Mouse (Mus musculus) gastrocnemius, adult 2 months (tissue): ENCODE results near the gene Rbm4b. TPM values are rescaled to one million over a fixed set of nuclear protein-coding genes. Genes with fewer than 3 reads are reported as not detected.
A peak's percentile ranks its signal among the peaks of the same experiment; 100 is the strongest.
"Not testable (repeated sequence)": the region's sequence is repeated elsewhere in the genome, so short reads cannot be mapped to it uniquely, and the experiment has no call there.

Experiments
- DNase-seq: peaks from one replicate; pipeline ENCODE4 v3.0.0; 2022
- H3K27ac ChIP-seq: fragments of 200-600 bp; 2 replicates; pipeline ENCODE4 v1.8.1; 2022; ENCODE audit warnings: mild to moderate bottlenecking
- H3K4me3 ChIP-seq: fragments of 200-600 bp; 2 replicates; pipeline ENCODE4 v1.8.1; 2022; ENCODE audit warnings: mild to moderate bottlenecking, moderate library complexity
- CTCF ChIP-seq: fragments of 200-600 bp; IDR thresholded peaks from 2 replicates; pipeline ENCODE4 v1.8.1; 2022; ENCODE audit warnings: antibody characterized with exemption, mild to moderate bottlenecking, moderate library complexity
- intact Hi-C: fragments of 180-260 bp; cut with DNase I; formaldehyde crosslinking; loops from one replicate; pipeline ENCODE4 v1.15.1; 2025
- total RNA-seq, 2 experiments: library from RNA; stranded (reverse); gene quantifications; 2 replicates each; pipeline ENCODE4 v1.2.3; 2021

Gene Rbm4b
- total RNA-seq, 2 experiments from 2014 or later: 2.1 to 2.7 TPM

DNA sequence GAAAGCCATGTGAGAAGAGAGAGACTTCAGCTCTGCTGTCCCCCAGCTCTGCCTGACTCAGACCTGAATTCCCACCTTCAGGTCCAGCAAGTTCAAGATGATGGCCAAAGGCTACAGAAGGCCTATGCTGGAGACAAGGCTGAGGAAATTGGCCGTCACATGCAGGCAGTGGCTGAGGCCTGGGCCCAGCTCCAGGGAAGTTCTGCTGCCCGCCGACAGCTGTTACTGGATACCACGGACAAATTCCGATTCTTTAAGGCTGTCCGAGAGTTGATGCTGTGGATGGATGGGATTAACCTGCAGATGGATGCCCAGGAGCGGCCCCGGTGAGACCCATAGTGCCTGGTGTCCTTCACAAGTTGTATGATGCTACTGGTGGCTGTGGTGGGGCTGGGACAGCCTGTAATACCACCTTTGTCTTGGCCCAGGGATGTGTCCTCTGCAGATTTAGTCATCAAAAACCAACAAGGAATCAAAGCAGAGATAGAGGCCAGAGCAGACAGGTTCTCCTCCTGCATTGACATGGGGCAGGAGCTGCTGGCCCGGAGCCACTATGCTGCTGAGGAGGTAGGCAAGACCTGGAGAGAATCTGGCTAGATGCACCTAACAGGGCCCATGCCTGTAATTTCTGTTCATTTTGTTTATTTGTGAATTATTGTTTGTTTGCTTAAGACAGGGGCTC is 8.5 kb upstream of the Rbm4b start:
- DNase-seq: peak; percentile 61
- no peak for TF ChIP-seq CTCF
- intact Hi-C loops: no loop called here
- no peak overlapping the region for H3K4me3 ChIP-seq
- H3K27ac ChIP-seq: no peak overlapping the region

DNA sequence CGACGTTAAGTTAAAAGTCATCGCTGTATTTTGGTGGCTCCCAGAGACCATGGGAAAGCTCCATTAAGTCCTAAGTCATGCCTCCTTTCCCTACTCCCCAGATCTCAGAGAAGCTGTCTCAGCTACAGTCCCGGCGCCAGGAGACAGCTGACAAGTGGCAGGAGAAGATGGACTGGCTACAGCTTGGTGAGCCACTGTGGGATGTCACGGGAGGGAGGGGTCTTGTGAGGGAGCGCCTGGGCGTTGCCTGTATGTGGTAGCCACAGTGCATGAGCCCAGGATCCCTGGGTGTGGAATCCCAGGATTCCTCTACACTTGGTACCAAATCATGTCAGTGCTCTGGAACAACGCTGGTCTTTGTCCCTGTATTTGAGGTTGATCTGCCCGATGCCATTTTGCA is 7.8 kb upstream of the Rbm4b start:
- Histone ChIP-seq H3K27ac (no peak overlapping the region), H3K4me3 (no peak overlapping the region)
- TF ChIP-seq CTCF: no peak
- no peak for DNase-seq
- intact Hi-C loops: no loop called here

DNA sequence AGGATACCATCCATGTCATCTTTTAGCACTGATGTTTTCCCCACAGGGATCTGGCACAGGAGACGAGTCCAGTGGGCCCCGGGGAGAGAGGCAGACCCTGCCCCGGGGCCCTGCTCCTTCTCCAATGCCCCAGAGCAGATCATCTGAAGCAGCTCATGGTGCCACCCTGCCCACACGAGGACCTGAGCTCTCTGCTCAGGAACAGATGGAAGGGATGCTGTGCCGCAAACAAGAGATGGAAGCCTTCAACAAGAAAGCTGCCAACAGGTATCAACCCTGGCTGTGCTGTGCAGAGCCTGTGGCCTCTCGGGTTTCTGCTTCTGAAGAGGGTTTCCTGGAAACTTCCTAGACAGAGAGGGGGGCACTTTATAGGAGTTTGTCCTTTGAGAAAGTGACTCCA is 6.3 kb upstream of the Rbm4b start:
- no peak for DNase-seq
- Histone ChIP-seq H3K27ac (no peak overlapping the region), H3K4me3 (no peak overlapping the region)
- intact Hi-C loops: loop anchor here (10.0 kb wide), 1 partner anchor 215 kb away; the partner anchor contains the start of gene Mrpl11
- no peak for TF ChIP-seq CTCF

DNA sequence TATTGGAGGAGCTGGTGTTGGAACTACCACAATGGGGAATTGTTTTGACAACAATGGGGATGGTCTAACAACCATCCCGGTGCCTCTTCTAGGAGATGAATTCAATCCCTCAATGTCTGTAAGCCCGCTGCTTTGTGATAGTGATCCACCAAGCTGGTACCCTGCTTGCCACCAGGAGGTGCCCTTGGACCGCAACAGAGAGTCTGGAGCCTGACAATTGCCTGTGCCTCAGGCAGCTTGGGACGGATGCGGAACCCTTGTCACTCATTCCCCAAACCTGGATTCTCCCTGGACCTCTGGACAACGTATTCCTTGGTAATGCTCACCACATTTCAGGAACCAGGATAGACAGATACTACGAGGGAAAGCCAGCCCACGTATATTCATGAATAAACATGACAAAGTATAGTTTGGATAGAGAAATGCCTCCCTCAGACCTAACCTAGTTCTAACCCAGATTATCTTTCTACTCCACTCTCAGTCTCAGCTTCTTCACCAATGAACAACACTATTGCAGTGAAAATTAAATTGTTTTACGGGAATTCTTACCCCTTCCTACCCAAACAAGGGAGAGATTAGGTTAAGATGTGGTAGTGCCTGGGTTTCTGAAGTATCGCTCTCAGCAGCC is 618 bp upstream of the Rbm4b start:
- peak; percentile 99 for TF ChIP-seq CTCF
- intact Hi-C loops: loop anchor here (2.0 to 10.0 kb wide), 6 partner anchors 37 to 247 kb away; partner anchors contain the start of genes Bbs1, Gm21992, Mrpl11 and Rbm14
- peak overlapping the region; percentile 87 for H3K4me3 ChIP-seq
- DNase-seq: peak; percentile 92
- peak overlapping the region; percentile 97 for H3K27ac ChIP-seq

DNA sequence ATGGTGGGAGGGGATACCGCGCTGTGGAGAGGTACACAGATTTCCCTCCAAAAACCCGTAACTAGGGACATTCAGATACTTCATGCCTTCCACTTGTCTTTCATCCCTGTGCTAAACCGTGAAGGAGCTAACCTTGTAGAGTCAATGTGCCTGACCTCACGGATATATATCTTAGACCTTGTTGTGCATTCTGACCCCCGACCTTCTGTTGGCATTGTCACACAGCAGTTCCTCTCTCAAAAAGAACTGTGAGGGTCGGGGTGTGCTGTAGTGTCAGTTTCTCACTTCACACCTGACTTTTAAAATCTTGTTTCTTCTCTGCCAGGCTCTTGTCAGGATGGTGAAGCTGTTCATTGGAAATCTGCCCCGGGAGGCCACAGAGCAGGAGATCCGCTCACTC is 624 bp downstream of the Rbm4b start:
- Histone ChIP-seq H3K27ac (peak overlapping the region; percentile 97), H3K4me3 (peak overlapping the region; percentile 87)
- no peak for DNase-seq
- intact Hi-C loops: loop anchor here (5.0 to 10.0 kb wide), 4 partner anchors 35 to 208 kb away; partner anchors contain the start of genes Bbs1, Gm21992, Mrpl11 and Rbm14
- TF ChIP-seq CTCF: no peak

DNA sequence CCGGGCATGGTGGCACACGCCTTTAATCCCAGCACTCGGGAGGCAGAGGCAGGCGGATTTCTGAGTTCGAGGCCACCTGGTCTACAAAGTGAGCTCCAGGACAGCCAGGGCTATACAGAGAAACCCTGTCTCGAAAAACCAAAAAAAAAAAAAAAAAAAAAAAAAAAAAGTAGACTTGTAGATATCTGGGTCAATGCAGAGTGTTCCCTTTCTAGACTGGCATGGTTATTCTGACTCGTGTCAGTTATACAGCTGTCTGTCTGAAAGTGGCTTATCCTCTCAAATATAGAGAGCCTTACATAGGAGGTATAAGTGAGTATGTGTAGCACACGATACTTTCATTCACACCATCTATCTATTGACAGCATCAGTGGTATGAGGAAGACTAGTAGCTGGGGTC is 4.2 kb downstream of the Rbm4b start:
- intact Hi-C loops, H3K27ac ChIP-seq, H3K4me3 ChIP-seq, DNase-seq: not testable (repeated sequence)

DNA sequence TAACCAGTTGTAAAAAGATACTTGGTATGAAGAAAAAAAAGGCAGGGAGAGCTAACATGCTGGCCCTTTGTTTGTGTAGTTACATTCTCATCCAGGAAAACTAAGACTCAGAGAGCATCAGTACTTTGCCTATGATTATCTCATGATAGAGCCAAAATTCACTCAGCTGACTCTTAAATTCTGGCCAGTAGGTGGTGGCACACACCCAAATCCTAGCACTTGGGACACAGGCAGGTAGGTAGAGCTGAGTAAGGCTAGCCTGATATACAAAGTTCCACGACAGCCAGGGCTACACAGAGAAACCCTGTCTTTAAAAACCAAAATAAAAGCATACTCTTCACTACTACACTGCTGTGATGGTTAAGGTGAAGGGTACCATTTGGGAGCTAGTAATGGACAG is 6.6 kb downstream of the Rbm4b start:
- DNase-seq: no peak
- TF ChIP-seq CTCF: peak; percentile 30
- H3K27ac ChIP-seq: no peak overlapping the region
- H3K4me3 ChIP-seq: no peak overlapping the region
- intact Hi-C loops: no loop called here

DNA sequence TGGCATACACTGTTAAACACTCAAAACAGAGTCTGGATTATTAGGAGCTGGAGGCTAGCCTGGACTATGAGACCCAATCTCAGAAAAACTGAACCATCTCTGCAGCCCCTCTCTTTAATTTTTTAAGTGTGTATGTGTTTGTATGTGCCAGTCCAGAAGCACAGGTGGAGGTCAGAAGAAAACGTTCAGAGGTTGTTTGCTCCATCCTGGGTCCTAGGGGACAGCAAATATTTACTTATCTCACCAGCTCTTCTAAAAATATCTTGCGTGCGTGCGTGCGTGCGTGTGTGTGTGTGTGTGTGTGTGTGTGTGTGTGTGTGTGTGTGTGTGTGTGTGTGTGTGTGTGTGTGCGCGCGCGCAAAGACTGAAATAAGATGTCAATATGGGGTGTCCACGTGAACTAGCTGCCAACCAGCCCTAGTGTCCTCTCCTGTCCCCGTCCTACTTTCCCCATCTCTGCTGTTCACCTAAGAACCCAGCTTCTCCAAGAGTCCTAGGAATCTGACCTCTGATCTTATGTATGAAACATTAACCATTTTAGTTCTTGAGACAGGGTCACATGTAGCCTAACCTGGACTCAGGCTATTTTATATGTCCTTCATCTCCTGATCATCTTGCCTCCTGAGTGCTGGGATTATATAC is 11.3 kb downstream of the Rbm4b start:
- intact Hi-C loops: no loop called here
- H3K27ac ChIP-seq: no peak overlapping the region
- no peak for DNase-seq
- no peak for TF ChIP-seq CTCF
- H3K4me3 ChIP-seq: no peak overlapping the region

DNA sequence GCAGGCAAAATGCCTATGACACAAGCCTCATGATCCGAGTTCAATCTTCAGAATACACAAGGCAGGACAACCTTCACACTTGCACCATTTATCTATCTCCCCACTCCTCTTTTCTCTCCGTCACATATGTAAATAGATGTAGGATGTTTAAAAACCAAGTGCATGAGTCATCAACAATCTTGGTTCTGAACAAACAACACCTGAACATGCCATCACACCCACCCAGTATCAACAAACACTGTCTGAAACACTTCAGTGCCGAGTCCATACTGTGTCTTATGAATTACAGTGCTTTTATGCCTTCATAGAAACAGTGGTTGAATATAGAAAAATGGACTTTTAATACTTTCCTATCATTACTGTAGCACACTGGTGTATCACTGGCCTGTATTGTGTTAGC is 16.5 kb downstream of the Rbm4b start:
- Histone ChIP-seq H3K27ac (peak overlapping the region; percentile 3; the same call in 1 of the 2 replicates), H3K4me3 (no peak overlapping the region)
- TF ChIP-seq CTCF: no peak
- DNase-seq: no peak
- intact Hi-C loops: no loop called here

DNA sequence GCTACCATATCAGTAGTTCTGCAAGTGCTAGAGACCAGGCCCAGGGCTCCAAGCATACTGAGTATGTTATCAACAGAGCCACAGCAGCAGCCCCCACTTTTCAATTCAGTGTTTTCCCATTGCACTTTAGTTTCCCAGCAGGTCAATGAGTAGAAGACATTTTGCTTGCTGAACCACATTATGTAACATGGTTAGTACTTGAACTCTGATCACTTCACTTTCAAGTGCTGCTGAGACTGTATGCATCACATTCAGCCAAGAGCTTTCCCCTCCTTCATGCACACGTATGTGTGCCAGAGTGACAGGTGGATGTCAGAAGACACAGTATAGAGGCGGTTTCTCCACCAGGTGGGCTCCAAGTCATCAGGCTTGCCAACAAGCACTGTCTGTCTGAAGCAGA is 26.6 kb downstream of the Rbm4b start:
- intact Hi-C loops: no loop called here
- no peak for TF ChIP-seq CTCF
- no peak overlapping the region for H3K4me3 ChIP-seq
- H3K27ac ChIP-seq: no peak overlapping the region
- DNase-seq: no peak

DNA sequence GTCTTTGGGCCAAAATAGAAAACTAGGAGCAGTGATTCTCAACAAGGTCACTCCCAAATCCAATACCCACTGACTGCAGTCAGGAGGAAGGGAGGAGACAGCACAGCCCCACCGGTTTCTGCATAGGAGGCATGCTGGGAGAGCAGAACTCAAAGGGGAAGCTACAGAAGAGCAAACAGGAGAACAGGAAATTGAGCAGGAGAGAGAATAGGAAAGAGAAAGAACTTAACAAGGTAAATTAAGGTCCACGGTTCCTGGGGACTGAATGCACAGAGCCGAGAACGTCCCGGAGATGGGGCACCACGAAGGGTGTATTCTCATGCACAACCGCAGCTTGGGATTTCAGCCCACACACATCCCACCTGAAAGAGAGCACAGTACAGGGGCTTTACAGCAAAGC is 28.9 kb downstream of the Rbm4b start:
- intact Hi-C loops: no loop called here
- DNase-seq: no peak
- H3K4me3 ChIP-seq: no peak overlapping the region
- no peak overlapping the region for H3K27ac ChIP-seq
- TF ChIP-seq CTCF: no peak

DNA sequence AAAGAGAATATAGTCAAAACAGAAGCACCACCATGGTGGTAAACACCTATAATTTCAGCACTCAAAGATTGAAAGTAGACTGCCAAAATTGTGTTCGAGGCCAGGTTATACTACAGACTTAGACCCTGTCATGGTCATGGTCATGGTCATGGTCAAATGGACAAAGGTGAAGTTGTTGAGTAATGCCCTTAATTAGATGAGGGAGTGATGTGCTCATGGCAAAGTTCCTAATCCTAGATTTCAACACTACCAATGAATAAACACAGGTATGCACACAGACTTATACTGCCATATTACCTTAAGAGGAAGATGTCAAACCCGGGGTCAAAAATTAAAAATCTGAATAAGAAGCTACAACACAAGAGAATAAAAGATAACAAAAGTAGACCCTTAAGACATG is 30.0 kb downstream of the Rbm4b start:
- no peak for DNase-seq
- H3K4me3 ChIP-seq: no peak overlapping the region
- no peak overlapping the region for H3K27ac ChIP-seq
- intact Hi-C loops: no loop called here
- TF ChIP-seq CTCF: no peak

DNA sequence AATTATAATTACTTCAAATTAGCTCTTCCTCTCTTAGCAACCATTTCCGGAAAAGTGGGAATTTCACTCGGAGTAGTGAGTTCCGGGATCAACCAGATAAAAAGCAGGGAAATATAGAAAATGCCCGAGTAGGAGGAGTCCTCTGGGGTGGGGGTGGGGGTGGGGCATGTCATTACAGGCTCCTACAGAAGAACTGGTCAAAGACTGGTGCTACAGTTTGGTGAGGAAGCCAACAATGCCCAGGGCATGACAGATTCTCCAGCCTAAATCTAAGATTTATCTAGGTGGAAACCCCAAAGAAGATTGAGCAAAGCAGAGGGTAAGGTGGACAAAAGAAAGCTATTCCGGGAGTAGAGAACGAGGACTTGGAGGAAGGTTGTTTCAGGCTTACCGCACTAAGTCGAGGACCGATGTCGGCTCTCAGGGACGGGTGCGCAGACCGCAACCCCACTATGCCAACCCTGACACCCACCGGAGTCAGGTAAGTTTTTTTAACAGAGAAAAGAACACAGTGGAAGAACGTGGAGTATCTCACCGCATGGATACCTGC is 37.1 kb downstream of the Rbm4b start:
- H3K27ac ChIP-seq: peak overlapping the region; percentile 93
- peak overlapping the region; percentile 94 for H3K4me3 ChIP-seq
- no peak for DNase-seq
- no peak for TF ChIP-seq CTCF
- intact Hi-C loops: loop anchor here (5.0 kb wide), 1 partner anchor 36 kb away; the partner anchor contains the start of gene Rbm4b
